Mouse (Mus musculus): ENCODE results near the gene Grik4.
"Not testable (repeated sequence)": the region's sequence is repeated elsewhere in the genome, so short reads cannot be mapped to it uniquely, and the experiment has no call there.

Grik4 gene

GRCm38 (mm10) chr9:42799242-42799641 lies 145.1 kb downstream of the Grik4 start:
- DNase-seq (ENCODE audit: low read depth, low spot score): no peak

- no peak for DNase-seq (ENCODE audit: low read depth, low spot score)
Observed at GRCm38 (mm10) chr9:42798280-42798679, 146.0 kb downstream of the Grik4 start.

- DNase-seq (ENCODE audit: low read depth, low spot score): no peak
Observed at GRCm38 (mm10) chr9:42797276-42797675, 147.0 kb downstream of the Grik4 start.

GRCm38 (mm10) chr9:42795881-42796280 lies 148.4 kb downstream of the Grik4 start:
- DNase-seq (ENCODE audit: low read depth, low spot score): no peak

- no peak for DNase-seq (ENCODE audit: low read depth, low spot score)
Observed at GRCm38 (mm10) chr9:42794006-42794405, 150.3 kb downstream of the Grik4 start.

GRCm38 (mm10) chr9:42793581-42793980 lies 150.7 kb downstream of the Grik4 start:
- DNase-seq (ENCODE audit: low read depth, low spot score): no peak

GRCm38 (mm10) chr9:42792381-42792780 lies 151.9 kb downstream of the Grik4 start:
- no peak for DNase-seq (ENCODE audit: low read depth, low spot score)

GRCm38 (mm10) chr9:42791779-42792178 lies 152.5 kb downstream of the Grik4 start:
- no peak for DNase-seq (ENCODE audit: low read depth, low spot score)

- no peak for DNase-seq (ENCODE audit: low read depth, low spot score)
Observed at GRCm38 (mm10) chr9:42791346-42791745, 152.9 kb downstream of the Grik4 start.

GRCm38 (mm10) chr9:42788471-42788870 lies 155.8 kb downstream of the Grik4 start:
- DNase-seq (ENCODE audit: low read depth, low spot score): peak; percentile 13

GRCm38 (mm10) chr9:42786882-42787281 lies 157.4 kb downstream of the Grik4 start:
- DNase-seq (ENCODE audit: low read depth, low spot score): no peak

- DNase-seq (ENCODE audit: low read depth, low spot score): no peak
Observed at GRCm38 (mm10) chr9:42786286-42786685, 158.0 kb downstream of the Grik4 start.

- DNase-seq (ENCODE audit: low read depth, low spot score): no peak
Observed at GRCm38 (mm10) chr9:42785173-42785830, 159.0 kb downstream of the Grik4 start.

- no peak for DNase-seq (ENCODE audit: low read depth, low spot score)
Observed at GRCm38 (mm10) chr9:42783248-42783903, 160.9 kb downstream of the Grik4 start.

GRCm38 (mm10) chr9:42778471-42779263 lies 165.6 kb downstream of the Grik4 start:
- not testable (repeated sequence) for DNase-seq (ENCODE audit: low read depth, low spot score)

GRCm38 (mm10) chr9:42777913-42778312 lies 166.4 kb downstream of the Grik4 start:
- DNase-seq (ENCODE audit: low read depth, low spot score): no peak

- no peak for DNase-seq (ENCODE audit: low read depth, low spot score)
Observed at GRCm38 (mm10) chr9:42776804-42777203, 167.5 kb downstream of the Grik4 start.

- no peak for DNase-seq (ENCODE audit: low read depth, low spot score)
Observed at GRCm38 (mm10) chr9:42764823-42765560, 179.3 kb downstream of the Grik4 start.

GRCm38 (mm10) chr9:42758682-42759205 lies 185.5 kb downstream of the Grik4 start:
- no peak for DNase-seq (ENCODE audit: low read depth, low spot score)

GRCm38 (mm10) chr9:42757012-42757640 lies 187.2 kb downstream of the Grik4 start:
- DNase-seq (ENCODE audit: low read depth, low spot score): no peak

GRCm38 (mm10) chr9:42754699-42755098 lies 189.6 kb downstream of the Grik4 start:
- DNase-seq (ENCODE audit: low read depth, low spot score): no peak

Data from retina, adult 2 months (tissue).